Mouse (Mus musculus) liver, embryonic 12.5 days (tissue): ENCODE data around the gene Capn7. TPM values are rescaled to one million over a fixed set of nuclear protein-coding genes. Genes with fewer than 3 reads are reported as not detected.

Experiments used
- ATAC-seq: fragments of 200-750 bp; cut with Nextera tagmentation; 2 replicates; pipeline ENCODE4 v1.8.0; 2017; ENCODE audit warnings: moderate number of reproducible peaks, mild to moderate bottlenecking, moderate library complexity
- H3K27ac ChIP-seq: fragments of 300-500 bp; sonication (generic); 2 replicates; pipeline ENCODE4 v1.5.1; 2016; ENCODE audit warnings: mild to moderate bottlenecking
- H3K27me3 ChIP-seq: fragments of 300-500 bp; sonication (generic); replicated peaks from 2 replicates; pipeline ENCODE4 v1.6.1; 2016; ENCODE audit warnings: mild to moderate bottlenecking, moderate library complexity
- H3K36me3 ChIP-seq: fragments of 300-500 bp; sonication (generic); 2 replicates; pipeline ENCODE4 v1.6.1; 2016; ENCODE audit warnings: mild to moderate bottlenecking, moderate library complexity
- H3K4me1 ChIP-seq: fragments of 300-500 bp; sonication (generic); 2 replicates; pipeline ENCODE4 v1.6.1; 2016
- H3K4me2 ChIP-seq: fragments of 300-500 bp; sonication (generic); 2 replicates; pipeline ENCODE4 v1.6.1; 2016; ENCODE audit warnings: mild to moderate bottlenecking, moderate library complexity
- H3K4me3 ChIP-seq: fragments of 300-500 bp; sonication (generic); 2 replicates; pipeline ENCODE4 v1.5.1; 2016; ENCODE audit warnings: mild to moderate bottlenecking, moderate library complexity
- H3K9ac ChIP-seq: fragments of 300-500 bp; sonication (generic); 2 replicates; pipeline ENCODE4 v1.6.1; 2016; ENCODE audit warnings: mild to moderate bottlenecking, moderate library complexity
- H3K9me3 ChIP-seq: fragments of 300-500 bp; sonication (generic); replicated peaks from 2 replicates; pipeline ENCODE4 v1.6.1; 2016; ENCODE audit warnings: mild to moderate bottlenecking, moderate library complexity
- WGBS: fragments of 180-500 bp; shearing (Covaris S2); methylation state at CpG from one replicate; pipeline ENCODE4 v1.1.7; 2016; ENCODE audit not compliant: insufficient replicate concordance; 5-methylcytosine and 5-hydroxymethylcytosine counted together
- polyA plus RNA-seq: library from polyadenylated mRNA; unstranded; fragments of >200 nt; fragmentation: Nextera tagmentation; extraction: Ambion mirVana; gene quantifications from 2 replicates; pipeline ENCODE4 v1.2.1, GENCODE M21; 2016

Capn7 gene
- polyA plus RNA-seq, 1 experiment from 2014 or later, result 24.5 TPM

GRCm38 (mm10) chr14:31367951-31368350 is 31.5 kb downstream of the Capn7 start:
- no peak overlapping the region for H3K4me2 ChIP-seq
- no peaks in the 10 kb centered on the region for H3K9me3 ChIP-seq
- H3K4me1 ChIP-seq, result peaks cover 7% of the 10 kb centered on the region; the same call in 1 of the 2 replicates
- 65% methylated on average over 7 of the region's 7 CpGs for WGBS
- H3K36me3 ChIP-seq, result peaks cover 85% of the 10 kb centered on the region
- no peak overlapping the region for H3K4me3 ChIP-seq
- H3K27me3 ChIP-seq, result no peaks in the 10 kb centered on the region
- no peak for ATAC-seq
- no peak overlapping the region for H3K27ac ChIP-seq
- no peak overlapping the region for H3K9ac ChIP-seq

GRCm38 (mm10) chr14:31369377-31369776 is 32.9 kb downstream of the Capn7 start:
- H3K9me3 ChIP-seq, result no peaks in the 10 kb centered on the region
- no peak overlapping the region for H3K4me2 ChIP-seq

GRCm38 (mm10) chr14:31374390-31374789 is 38.0 kb downstream of the Capn7 start:
- no peak for ATAC-seq
- H3K9me3 ChIP-seq, result no peaks in the 10 kb centered on the region
- no peak overlapping the region for H3K4me2 ChIP-seq
- 70% methylated on average over 6 of the region's 6 CpGs for WGBS
- H3K4me1 ChIP-seq, result no peaks in the 10 kb centered on the region
- H3K4me3 ChIP-seq, result no peak overlapping the region
- H3K27ac ChIP-seq, result no peak overlapping the region
- H3K36me3 ChIP-seq, result peaks cover 90% of the 10 kb centered on the region
- no peak overlapping the region for H3K9ac ChIP-seq
- H3K27me3 ChIP-seq, result no peaks in the 10 kb centered on the region

More at GRCm38 (mm10) chr14:31369377-31369776, 32.9 kb downstream of the Capn7 start:
- Histone ChIP-seq H3K4me3 (no peak overlapping the region), H3K36me3 (peaks cover 85% of the 10 kb centered on the region), H3K27ac (no peak overlapping the region), H3K27me3 (no peaks in the 10 kb centered on the region), H3K4me1 (peaks cover 7% of the 10 kb centered on the region; the same call in 1 of the 2 replicates), H3K9ac (no peak overlapping the region)
- ATAC-seq, result no peak
- WGBS, result 86% methylated on average over 3 of the region's 3 CpGs

GRCm38 (mm10) chr14:31376331-31376730 is 39.9 kb downstream of the Capn7 start:
- Histone ChIP-seq H3K27ac (no peak overlapping the region), H3K36me3 (peaks cover 71% of the 10 kb centered on the region), H3K4me3 (no peak overlapping the region), H3K27me3 (no peaks in the 10 kb centered on the region), H3K4me2 (no peak overlapping the region), H3K9ac (no peak overlapping the region), H3K4me1 (no peaks in the 10 kb centered on the region), H3K9me3 (no peaks in the 10 kb centered on the region)
- ATAC-seq, result no peak
- 86% methylated on average over 3 of the region's 3 CpGs for WGBS

GRCm38 (mm10) chr14:31382276-31382675 is 45.8 kb downstream of the Capn7 start:
- ATAC-seq, result no peak
- peaks cover 17% of the 10 kb centered on the region for H3K36me3 ChIP-seq
- H3K4me2 ChIP-seq, result no peak overlapping the region
- no peaks in the 10 kb centered on the region for H3K27me3 ChIP-seq
- 79% methylated on average over 8 of the region's 8 CpGs for WGBS
- no peak overlapping the region for H3K9ac ChIP-seq
- no peak overlapping the region for H3K27ac ChIP-seq
- no peaks in the 10 kb centered on the region for H3K9me3 ChIP-seq
- peaks cover 17% of the 10 kb centered on the region for H3K4me1 ChIP-seq
- H3K4me3 ChIP-seq, result no peak overlapping the region

- Histone ChIP-seq H3K9ac (no peak overlapping the region), H3K27ac (no peak overlapping the region), H3K4me2 (no peak overlapping the region), H3K9me3 (no peaks in the 10 kb centered on the region), H3K4me1 (peaks cover 26% of the 10 kb centered on the region), H3K4me3 (no peak overlapping the region), H3K27me3 (no peaks in the 10 kb centered on the region), H3K36me3 (peaks cover 8% of the 10 kb centered on the region)
- no peak for ATAC-seq
- 67% methylated on average over 11 of the region's 11 CpGs for WGBS
These were observed 47.1 kb downstream of the Capn7 start for GRCm38 (mm10) chr14:31383470-31384050.

GRCm38 (mm10) chr14:31384366-31385323 is 48.2 kb downstream of the Capn7 start:
- 67% methylated on average over 13 of the region's 13 CpGs for WGBS
- ATAC-seq, result no peak
- Histone ChIP-seq H3K9ac (no peak overlapping the region), H3K27ac (no peak overlapping the region), H3K36me3 (no peaks in the 10 kb centered on the region; the same call in 1 of the 2 replicates), H3K27me3 (no peaks in the 10 kb centered on the region), H3K9me3 (no peaks in the 10 kb centered on the region), H3K4me2 (no peak overlapping the region), H3K4me1 (peaks cover 26% of the 10 kb centered on the region), H3K4me3 (no peak overlapping the region)

- no peak overlapping the region for H3K4me3 ChIP-seq
- no peaks in the 10 kb centered on the region; the same call in 1 of the 2 replicates for H3K36me3 ChIP-seq
- H3K4me2 ChIP-seq, result no peak overlapping the region
- H3K27ac ChIP-seq, result no peak overlapping the region
- H3K9me3 ChIP-seq, result no peaks in the 10 kb centered on the region
- no peaks in the 10 kb centered on the region for H3K27me3 ChIP-seq
- no peak overlapping the region for H3K9ac ChIP-seq
- WGBS, result 67% methylated on average over 5 of the region's 5 CpGs
- peaks cover 26% of the 10 kb centered on the region for H3K4me1 ChIP-seq
- ATAC-seq, result no peak
These were observed 49.0 kb downstream of the Capn7 start for GRCm38 (mm10) chr14:31385406-31385805.

GRCm38 (mm10) chr14:31385977-31386697 is 49.7 kb downstream of the Capn7 start:
- no peaks in the 10 kb centered on the region for H3K9me3 ChIP-seq
- H3K27ac ChIP-seq, result no peak overlapping the region
- H3K27me3 ChIP-seq, result no peaks in the 10 kb centered on the region
- H3K4me1 ChIP-seq, result peaks cover 26% of the 10 kb centered on the region
- H3K9ac ChIP-seq, result no peak overlapping the region
- no peak overlapping the region for H3K4me2 ChIP-seq
- ATAC-seq, result no peak
- H3K4me3 ChIP-seq, result no peak overlapping the region
- 38% methylated on average over 13 of the region's 13 CpGs for WGBS
- H3K36me3 ChIP-seq, result no peaks in the 10 kb centered on the region; the same call in 1 of the 2 replicates

GRCm38 (mm10) chr14:31387301-31387981 is 51.0 kb downstream of the Capn7 start:
- no peak for ATAC-seq
- Histone ChIP-seq H3K9ac (no peak overlapping the region), H3K36me3 (no peaks in the 10 kb centered on the region; the same call in 1 of the 2 replicates), H3K4me3 (no peak overlapping the region), H3K9me3 (no peaks in the 10 kb centered on the region), H3K4me2 (no peak overlapping the region), H3K4me1 (peaks cover 26% of the 10 kb centered on the region), H3K27ac (no peak overlapping the region), H3K27me3 (no peaks in the 10 kb centered on the region)
- WGBS, result 45% methylated on average over 11 of the region's 11 CpGs

- peaks cover 30% of the 10 kb centered on the region for H3K4me1 ChIP-seq
- H3K9me3 ChIP-seq, result no peaks in the 10 kb centered on the region
- no peaks in the 10 kb centered on the region; the same call in 1 of the 2 replicates for H3K36me3 ChIP-seq
- no peak overlapping the region for H3K4me2 ChIP-seq
- WGBS, result 64% methylated on average over 13 of the region's 13 CpGs
- no peak overlapping the region for H3K4me3 ChIP-seq
- no peak overlapping the region for H3K9ac ChIP-seq
- no peak overlapping the region for H3K27ac ChIP-seq
- no peak for ATAC-seq
- no peaks in the 10 kb centered on the region for H3K27me3 ChIP-seq
These were observed 51.8 kb downstream of the Capn7 start for GRCm38 (mm10) chr14:31388086-31388872.
